Mouse (Mus musculus) cerebellum, adult (tissue): ENCODE measurements around the gene Emc8.

Experiments
- ATAC-seq: cut with Nextera tagmentation; 2 replicates; pipeline ENCODE4 v1.9.2; 2017; ENCODE audit warnings: mild to moderate bottlenecking, moderate library complexity, mixed read lengths; ENCODE audit not compliant: insufficient number of reproducible peaks, low FRiP score, low TSS enrichment

Gene Emc8

DNA sequence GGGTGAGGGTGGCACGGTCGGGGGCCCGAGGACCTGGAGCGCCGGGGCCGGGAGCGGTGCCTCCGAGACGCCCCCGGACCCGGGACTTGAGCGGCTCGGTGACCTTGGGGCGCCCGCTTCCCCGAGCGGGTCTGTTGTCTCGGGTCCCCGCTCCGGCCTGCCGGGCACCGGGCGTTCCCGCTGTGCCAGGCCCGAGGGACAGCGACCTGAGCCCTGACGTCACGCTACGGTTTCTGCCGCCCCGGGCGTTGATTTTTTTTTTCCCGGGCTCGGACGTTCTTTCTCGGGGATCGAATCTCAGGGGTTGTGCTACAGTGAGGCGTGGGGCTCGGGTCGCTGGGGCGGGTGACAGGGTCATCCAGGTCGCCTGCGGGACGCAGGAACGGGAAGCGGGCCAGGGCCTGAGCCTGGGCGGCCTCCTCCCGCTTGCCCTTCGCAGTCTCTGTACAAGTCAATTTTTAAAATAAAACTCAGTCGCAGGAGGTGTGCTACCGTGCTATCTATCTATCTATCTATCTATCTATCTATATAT, at the start of gene Emc8:
TSS of gene Emc8 (minus strand) at position 200 of the 532 bp plus-strand sequence.
- ATAC-seq = peak; percentile 1; the same call in 1 of the 2 replicates

DNA sequence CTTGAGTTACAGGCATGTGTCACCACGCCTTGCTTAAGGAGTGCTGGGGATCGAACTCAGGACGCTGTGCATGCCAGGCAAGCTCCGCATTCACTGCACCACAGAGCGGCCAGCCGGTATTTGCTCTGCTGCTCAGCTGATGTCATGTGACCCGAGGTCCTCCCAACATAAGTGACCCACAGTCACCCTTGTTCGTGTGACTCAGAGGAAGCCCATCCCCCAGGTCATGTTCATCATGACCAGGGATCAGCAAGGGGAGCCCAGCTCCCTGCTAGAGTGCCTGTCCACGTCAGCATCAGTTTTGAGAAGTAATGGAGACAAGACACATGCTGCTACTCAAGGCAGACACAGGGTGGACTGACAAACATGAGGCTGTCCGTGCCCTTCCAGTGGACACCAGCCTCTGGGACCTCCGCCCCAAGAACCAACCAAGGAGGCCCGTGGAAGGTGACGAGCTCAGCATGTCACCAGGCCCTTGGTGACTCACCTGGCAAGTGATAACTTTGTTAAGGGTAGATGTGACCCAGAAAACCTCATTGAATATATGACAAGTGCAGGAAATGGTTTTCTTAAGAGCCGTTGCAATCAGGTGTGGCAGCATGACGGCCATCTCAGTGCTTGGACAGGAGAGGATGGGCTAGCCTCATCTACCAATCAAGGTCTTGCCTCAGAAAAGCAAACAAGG, 47.8 kb upstream of the Emc8 start:
- no peak for ATAC-seq

DNA sequence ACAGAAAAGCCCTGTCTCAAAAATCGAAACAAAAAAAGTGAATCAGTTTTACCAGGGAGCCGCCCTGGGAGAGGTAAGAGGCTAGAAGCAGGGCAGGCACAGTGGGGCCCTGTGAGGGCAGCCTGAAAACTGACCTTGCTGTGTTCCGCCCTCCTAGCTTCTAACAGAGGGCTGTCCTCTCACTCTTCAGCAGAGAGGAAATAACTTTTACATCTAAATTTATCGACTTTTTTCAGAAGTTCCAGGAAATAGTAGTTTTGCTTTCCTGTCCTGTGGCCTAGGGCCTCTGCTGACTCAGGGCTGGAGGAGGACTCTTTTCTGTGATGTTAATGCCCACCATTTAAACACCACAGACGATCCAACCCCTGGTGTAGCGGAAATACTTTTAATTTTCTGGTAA, 46.8 kb upstream of the Emc8 start:
- ATAC-seq = no peak

DNA sequence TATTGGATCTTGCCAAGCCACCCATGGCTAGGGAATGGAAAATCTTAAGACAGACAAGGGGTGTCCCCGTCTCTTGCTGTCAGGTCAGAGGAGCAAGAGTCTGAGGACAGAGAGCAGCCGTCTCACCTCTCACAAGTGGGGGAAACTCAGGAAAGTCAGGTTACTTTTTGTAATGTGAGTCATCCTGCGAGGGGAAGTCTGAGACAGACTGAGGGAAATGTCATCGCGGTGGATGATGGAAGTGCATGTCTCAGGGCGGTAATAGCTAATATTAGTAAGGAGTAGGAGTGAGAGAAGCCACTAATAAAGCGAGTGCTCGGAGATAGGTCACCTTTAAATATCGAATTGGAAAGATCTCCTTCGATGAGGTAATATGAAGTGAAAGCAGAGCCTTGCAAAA, 40.8 kb upstream of the Emc8 start:
- no peak for ATAC-seq

DNA sequence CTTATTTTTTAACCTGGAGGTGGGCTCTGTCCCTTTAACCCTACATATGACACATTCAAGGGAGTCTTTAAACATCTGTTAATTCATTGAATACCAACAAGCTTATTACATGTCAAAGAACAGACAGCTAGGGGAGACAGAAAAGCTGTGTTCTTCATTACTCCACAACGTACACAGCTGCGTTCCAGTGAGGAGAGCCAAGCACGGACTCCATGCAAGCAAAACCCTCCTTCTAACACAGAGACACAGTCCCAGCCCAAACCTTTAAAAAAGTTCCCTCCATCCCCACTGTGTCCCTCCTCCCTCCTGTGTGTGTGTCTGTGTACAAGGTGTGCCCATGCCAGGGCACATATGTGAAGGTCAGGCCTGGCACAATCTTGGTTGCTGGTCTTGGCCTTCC, 37.8 kb upstream of the Emc8 start:
- no peak for ATAC-seq

DNA sequence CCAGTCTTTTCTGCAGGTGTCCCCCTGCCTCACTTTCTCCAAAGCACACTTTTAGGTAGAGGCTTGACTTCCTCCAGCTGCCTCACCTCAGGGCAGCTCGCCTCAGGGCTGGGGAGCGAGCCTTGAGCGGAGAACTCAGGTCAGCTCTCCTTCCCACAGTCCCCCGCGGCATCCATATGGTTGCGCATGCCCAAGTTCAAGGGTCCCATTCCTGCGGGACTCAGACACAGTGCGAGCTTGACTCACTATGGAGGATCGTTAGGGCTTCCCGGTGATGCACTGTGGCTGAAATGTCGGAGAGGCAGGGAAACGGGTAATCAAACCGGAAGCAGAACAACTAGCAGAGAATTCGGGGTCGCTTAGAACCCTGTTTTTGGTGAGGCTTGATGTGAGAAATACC, 36.8 kb upstream of the Emc8 start:
- ATAC-seq = no peak

DNA sequence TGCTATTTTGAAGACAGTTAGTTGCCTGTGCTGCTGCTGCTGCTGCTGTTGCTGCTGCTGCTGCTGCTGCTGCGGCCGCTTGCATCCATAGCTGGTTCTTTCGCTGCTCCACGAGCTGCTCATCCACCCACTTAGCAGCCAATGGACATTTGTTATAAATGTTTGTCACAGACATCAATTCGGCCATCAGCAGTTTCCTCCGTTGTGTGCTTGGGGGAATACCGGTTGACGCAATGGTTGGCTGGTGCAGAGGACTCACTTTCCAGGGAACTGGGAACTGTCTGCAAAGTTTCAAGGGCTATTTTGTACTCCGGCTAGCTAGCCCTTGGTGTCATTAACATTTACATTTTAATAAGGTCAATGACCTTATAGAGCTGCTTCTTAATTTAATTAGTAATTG, 35.8 kb upstream of the Emc8 start:
- no peak for ATAC-seq

DNA sequence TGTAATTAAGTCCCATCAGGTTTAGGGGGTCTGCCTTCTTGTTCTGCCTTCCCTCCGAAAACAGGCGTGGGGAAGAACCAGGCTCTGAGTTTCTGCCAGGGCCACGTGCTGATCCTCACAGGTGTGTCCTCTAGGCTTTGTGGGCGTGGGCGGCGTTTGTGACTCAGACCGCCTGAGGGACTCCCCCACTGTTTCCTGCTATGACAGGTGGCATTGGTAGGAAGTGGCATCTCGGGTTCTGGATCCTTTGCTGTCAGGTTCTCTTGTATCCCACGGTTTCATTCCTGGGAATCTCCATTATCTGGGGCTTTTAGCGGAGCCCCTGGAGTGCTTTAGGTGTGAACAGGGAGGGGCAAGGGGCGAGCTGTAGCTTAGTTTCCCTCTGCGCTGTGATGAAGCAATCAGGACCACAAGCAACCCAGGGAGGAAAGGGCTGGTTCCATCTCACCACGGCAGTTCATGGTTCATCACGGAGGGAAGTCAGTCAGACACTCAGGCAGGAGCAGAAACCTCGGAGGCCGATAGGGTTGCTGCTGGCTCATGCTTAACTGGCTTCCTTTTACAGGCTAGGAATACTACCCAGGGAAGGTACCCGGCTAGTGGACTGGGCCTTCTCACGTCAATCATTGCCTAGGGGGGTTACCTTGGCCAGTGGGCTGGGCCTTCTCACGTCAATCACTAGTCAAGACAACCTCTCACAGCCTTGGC, 33.5 kb upstream of the Emc8 start:
- ATAC-seq = no peak

DNA sequence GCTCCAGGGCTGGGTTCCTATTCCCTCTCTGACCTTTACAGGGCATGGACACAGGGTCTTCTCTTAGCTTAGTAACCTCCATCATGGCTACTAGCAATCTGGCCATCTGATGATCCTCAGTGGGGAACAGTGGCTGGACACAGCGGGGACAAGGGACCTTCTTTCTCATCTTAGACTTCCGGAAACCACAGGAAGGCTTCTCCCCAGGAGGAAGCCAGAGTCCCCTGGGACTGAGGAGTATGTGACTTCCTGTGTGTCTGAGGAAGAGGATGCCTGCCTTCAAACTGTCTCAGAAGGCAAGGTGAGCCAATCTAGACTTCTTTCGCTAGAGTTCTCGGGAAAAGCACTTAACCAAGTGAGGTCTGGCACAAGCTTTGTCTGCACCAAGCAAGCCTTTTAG, 31.7 kb upstream of the Emc8 start:
- ATAC-seq = no peak

DNA sequence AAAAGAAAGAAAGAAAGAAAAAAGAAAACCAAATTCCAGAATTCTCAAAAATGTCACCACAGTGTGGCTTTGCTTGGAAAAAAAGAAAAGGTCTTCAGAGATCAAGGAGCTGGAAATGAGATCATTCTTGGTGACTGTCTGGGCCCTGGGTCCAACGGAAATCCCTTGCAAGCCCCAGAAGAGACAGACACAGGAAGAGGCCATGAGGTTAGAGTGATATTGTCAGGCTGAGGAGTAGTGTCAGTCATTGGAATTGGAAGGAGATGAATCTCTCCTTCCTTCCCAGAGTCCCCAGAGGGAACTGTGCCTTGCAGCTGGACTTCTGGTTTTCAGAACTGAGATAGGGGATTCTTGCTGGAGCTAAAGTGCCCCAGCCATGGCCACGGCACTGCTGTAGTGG, 31.2 kb upstream of the Emc8 start:
- no peak for ATAC-seq

DNA sequence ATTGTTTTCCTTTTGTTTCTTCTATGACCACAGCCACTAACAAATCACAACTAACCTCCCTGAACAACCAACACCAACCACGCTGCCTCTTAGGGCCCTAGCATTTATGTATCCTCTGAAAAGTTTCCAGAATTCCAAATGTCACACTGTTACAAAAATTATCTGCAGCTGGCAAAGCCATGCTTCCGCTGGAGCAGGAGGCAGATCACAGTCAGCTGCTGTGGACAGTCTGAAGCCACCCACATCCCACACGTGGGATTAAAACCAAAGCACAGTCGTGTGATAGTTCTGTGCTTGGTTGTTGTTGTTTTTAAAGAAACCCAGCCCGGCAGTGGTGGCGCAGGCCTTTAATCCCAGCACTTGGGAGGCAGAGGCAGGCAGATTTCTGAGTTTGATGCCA, 30.7 kb upstream of the Emc8 start:
- no peak for ATAC-seq

DNA sequence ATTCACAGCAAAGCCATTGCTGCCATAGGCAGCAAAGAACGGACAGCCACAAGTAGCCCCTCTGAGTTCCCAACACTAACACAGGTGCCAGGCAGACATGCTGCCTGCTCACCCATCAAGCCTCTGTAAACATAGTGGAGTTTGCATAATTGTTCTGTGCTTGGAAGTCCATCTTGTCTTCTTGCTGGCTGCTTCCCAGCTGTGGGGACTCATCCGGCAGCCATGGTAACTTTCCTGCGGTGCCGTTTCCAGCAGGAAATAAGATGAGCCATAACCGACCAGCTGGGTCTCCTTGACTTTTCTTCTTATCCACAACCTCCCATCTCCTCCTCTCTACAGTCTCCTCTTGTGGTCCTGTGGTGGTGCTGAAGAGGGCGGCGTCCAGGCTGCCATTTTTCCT, 30.1 kb upstream of the Emc8 start:
- ATAC-seq = no peak

DNA sequence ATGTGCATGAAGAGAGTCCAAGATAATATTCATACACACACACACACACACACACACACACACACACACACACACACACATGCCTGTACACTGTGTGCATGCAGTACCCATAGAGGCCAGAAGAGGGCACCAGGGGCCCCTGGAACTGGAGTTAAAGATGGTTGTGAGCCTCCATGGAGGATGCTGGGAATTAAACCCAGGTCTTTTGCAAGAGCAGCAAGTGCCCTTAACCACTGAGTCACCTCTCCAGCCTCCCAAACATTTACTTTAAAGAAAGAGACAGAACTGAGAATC, 29.6 kb upstream of the Emc8 start:
- no peak for ATAC-seq

DNA sequence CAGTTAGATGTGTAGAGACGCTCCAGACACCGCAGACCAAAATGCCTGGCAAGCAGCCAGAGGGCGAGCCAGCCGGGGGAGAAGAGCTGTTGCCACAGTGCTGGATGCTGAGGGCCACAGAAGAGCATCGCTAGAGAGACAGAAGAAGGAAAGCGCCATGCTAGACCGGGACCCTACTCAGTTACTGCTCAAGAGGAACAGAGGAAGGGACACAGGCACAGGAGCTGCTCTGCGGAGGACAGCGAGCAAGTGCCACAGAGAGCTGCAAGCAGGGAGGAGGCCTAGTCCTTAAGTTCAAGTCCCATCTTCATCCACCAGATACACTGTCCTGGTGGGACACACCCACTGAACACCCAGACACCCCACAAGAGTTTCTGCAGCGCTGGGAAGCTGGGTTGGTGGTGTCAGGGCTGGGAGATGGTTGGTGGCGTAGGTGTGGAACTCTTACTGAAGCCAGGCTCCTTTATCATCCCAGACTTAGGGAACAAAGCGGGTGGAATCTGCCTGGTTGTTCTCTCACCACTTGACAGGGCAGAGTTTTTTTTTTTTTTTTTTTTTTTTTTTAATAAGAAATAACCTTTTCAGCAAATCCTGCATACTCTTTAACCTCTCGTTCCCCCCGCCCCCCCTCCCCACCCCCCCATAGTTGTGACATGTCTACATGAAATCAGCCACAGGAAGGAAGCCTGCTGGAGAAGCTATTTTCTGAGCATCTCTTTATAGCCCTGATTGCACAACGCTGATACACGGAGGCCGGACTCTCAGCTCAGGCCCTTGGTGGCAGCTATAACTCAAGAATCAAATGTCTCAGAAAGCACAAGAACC, 29.0 kb upstream of the Emc8 start:
- ATAC-seq = no peak

DNA sequence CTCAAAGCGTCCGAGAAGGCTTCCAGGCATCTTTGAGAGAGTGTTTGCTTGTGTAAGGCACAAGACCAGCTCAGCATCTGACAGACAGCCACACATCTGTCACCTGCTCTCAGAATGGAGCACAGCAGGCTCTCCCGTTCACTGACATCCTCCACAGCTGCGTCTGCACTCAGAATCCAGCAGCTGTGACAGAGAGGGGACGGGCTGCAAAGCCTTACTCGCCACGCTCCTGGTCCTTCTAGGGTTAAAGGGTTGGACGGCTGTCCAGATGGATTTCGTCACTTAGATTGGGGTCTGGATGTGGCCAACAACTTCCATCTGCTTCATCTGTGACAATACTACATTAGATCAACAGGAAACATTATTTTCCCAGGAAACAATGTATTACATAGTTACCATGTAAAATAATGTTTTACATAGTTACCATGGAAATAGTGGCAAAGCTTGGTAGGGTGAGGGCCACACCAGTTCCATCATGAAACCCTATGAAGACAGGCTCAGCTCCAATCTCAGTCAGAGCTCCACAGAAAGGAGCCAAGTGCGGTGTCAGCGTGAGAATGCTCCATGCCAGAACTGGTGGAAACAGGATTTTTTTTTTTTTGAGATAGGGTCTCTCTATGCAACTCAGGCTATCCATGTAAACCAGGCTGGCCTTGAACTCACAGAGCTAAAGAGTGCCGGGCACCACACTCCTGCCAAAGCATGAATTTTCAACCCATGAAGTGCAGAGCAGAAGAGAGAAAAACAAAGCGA, 28.2 kb upstream of the Emc8 start:
- no peak for ATAC-seq

DNA sequence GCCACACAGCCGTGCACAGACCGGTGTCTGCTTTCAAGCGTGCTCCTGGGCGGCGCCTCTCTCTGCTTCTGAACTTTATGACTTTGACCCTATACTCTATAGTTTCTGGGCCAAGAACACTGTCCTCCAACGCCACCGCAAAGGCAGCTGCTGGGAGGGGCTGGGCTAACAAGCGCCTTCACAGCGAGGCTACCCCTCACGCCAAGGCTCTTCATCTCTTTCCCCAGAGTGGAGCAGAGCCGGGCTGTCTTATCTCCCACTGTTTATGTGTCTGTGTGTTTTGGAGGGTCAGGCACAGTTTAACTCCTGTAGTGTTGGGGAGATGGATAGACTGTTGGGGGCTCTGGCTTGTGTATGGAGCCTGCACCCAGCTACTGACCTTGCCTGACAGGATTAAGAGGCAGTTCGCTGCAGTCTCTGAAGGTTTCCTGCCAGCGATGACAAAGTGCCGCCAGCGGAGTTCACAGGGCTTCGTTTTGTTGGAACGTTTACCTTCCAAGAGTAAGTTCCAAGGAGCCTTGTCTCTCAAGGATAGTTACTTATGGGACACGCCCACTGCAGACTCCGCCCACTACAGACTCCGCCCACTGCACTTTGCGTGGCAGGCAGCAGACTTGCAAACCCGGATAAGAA, 25.6 kb upstream of the Emc8 start:
- ATAC-seq = no peak

DNA sequence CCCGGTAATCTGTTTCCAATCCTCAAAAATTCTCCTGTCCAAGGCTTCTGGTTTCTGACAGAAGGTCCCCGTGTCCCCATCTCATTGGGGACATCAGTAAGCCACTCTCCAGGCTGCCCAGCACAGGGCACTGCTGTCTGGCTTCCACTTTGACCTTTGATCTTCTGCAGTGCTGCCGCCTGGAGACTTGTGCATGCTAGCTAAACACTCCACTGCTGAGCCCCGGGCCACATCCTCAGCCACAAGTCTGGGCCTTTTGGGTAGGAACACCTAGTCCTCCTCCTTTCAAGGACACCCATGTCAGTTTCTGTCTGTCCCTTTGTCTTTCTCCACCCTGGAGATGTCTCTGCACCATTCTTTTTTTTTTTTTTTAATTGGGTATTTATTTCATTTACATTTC, 24.6 kb upstream of the Emc8 start:
- ATAC-seq = no peak

DNA sequence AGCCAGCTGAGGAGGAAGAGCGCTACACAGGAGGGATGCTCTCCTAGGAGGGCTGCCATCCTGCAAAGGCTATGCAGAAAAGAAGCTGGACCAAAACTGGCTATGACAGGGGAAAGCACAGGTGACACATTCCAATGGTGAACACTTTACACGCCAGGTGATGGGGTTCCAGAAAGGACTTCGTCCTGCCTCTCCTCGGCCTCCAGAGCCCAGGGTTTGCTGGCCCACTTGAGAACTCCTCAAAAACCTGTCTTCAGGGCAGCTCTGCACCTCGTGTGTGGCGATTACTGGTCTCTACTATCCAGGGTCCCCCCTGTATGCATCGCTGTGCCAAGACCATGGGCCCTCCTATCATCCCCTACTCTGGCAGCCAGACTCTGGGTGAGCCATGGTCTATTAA, 20.1 kb upstream of the Emc8 start:
- no peak for ATAC-seq

DNA sequence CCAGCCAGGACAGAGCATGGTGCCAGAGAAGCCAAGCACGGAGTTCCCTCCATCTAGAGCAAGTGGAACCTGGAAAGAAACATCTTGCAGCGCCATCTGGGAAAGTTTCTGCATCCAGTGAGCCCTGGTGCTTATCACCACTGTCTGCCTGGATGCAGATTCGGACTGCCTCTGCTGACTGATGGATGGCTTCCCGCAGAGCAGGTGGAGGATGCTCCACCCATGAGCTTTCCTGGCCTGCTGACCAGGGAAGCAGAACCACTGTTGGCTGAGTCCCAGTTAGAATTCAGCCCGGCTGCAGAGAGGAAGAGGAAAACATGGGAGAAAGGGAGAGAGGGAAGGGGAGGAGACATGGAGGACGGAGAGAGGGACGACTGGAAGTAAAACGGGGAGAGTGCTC, 19.4 kb upstream of the Emc8 start:
- ATAC-seq = no peak

DNA sequence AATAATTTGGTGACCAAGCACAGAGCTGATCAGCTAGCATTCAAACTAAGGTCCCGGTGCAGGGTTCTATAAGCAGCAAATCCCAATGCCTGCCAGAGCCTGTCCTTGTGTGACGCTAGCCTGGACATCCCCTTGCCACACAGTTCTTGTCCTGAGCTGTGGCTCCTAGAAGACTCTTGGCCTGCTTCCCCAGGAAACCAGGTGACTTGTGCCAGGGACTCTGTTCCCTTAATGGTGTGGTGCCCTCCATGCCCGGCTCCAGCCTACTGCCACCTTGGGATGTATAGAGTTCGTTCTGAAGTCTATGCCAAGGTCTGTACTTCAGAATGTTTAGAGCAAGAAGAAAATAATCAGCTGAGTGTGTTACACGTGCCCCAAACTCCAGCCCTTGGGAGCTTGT, 18.2 kb upstream of the Emc8 start:
- ATAC-seq = no peak
